Mouse (Mus musculus) stomach, postnatal 0 days (tissue): ENCODE measurements around the gene Vps51.

ENCODE experiments used
- CTCF ChIP-seq: IDR thresholded peaks from 2 replicates; pipeline ENCODE4 v1.5.1; 2016; ENCODE audit warnings: antibody characterized with exemption, low read depth, mild to moderate bottlenecking, moderate library complexity
- EP300 ChIP-seq: optimal IDR thresholded peaks from 2 replicates; pipeline ENCODE3; 2016; ENCODE audit warnings: antibody characterized with exemption

DNA sequence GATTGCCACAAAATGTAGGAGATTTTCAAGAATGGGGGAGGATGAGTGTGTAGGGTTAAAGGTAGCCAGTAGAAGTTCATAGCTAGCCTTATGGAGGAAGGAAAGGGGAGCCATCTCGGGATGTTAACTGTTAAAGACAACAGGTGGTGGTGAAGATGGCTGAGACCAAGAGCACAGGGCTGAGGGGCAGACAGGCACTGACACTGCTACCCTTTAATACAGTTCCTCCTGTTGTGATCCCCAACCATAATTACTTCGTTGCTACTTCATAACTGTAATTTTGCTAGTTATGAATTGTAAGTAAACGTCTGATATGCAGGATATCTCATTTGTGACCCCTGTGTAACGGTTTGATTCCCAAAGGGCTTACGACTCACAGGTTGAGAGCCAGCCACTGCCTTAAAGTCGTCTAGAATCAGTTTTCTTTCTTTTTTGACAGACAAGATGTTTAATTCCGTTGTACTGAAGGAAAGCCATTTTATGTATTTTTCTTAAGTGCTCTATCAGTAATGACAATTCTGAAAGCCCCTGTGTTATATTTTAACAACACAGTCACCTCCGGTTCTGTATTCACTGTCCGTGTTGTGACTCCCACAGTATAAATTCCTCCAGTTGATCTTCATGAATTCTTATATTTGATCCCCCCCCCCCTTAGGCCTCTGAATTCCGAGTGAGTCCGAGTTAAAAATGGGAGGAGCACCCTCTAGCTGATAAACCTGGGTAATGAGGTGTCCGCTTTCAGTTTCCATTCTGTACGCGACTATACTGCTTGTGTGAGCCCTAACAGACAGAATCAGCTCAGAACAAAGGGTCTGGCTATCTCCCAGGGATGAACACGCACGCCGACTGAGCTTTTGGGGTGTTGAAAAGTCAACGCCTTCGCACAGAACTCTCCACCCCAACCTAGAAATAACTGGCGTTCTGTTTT is 31.4 kb downstream of the Vps51 start:
- peak; percentile 52 for TF ChIP-seq CTCF
- TF ChIP-seq EP300 = no peak
